Mouse (Mus musculus) megakaryocyte progenitor cell, adult 5-6 weeks (primary cell): ENCODE measurements around the gene Fam76a. TPM values are rescaled to one million over a fixed set of nuclear protein-coding genes. Genes with fewer than 3 reads are reported as not detected.

Experiments
- ATAC-seq: replicated peaks from 2 replicates; pipeline ENCODE4 v1.8.0; 2016; ENCODE audit warnings: mild to moderate bottlenecking, moderate TSS enrichment, inconsistent platforms; ENCODE audit not compliant: poor library complexity
- total RNA-seq, 2 experiments: library from RNA; stranded (forward) in 1 of 2; stranded (reverse) in 1 of 2; fragments of 157-497, 149-512 nt in 1 of 2; fragments of 200-1000 nt in 1 of 2; gene quantifications; 2 replicates each; pipeline versions ENCODE4 v1.2.3 to v1.2.4; 2015 to 2017

Fam76a gene
- total RNA-seq, 2 experiments from 2014 or later: 18.0 to 31.5 TPM

GRCm38 (mm10) chr4:132894402-132894801, 28.0 kb downstream of the Fam76a start:
- ATAC-seq: no peak

GRCm38 (mm10) chr4:132884844-132885374, 37.4 kb downstream of the Fam76a start:
- ATAC-seq: peak; percentile 1; the same call in 1 of the 2 replicates

GRCm38 (mm10) chr4:132884064-132884843, 38.1 kb downstream of the Fam76a start, which contains the start of gene Stx12:
TSS of gene Stx12 (minus strand) at chr4:132884509.
- ATAC-seq: peak; percentile 76

- peak; percentile 44 for ATAC-seq
These were observed 38.7 kb downstream of the Fam76a start for GRCm38 (mm10) chr4:132883561-132884063.

- ATAC-seq: no peak
These were observed 47.8 kb downstream of the Fam76a start for GRCm38 (mm10) chr4:132874363-132875097.

- ATAC-seq: 0 out of 2 replicates have a peak, but pooled peaks have one; percentile 26
These were observed 48.6 kb downstream of the Fam76a start for GRCm38 (mm10) chr4:132873481-132874362.

GRCm38 (mm10) chr4:132871116-132871515, 51.2 kb downstream of the Fam76a start:
- no peak for ATAC-seq

GRCm38 (mm10) chr4:132864856-132865255, 57.5 kb downstream of the Fam76a start:
- ATAC-seq: no peak

- no peak for ATAC-seq
These were observed 59.3 kb downstream of the Fam76a start for GRCm38 (mm10) chr4:132863012-132863411.

GRCm38 (mm10) chr4:132860880-132861279, 61.5 kb downstream of the Fam76a start:
- ATAC-seq: no peak

Other genes starting within 250 kb of the Fam76a start
- gene Xkr8, start 190.0 kb downstream of the Fam76a start, total RNA-seq (2015): 2.6 and 3.9 TPM in 2 replicates
- gene Xkr8, start 190.0 kb downstream of the Fam76a start, total RNA-seq (2017): 3.4 and 4.8 TPM in 2 replicates
- 0.07 TPM in 1 of 2 replicates, not detected in the other for gene Smpdl3b, start 165.3 kb downstream of the Fam76a start, total RNA-seq (2015)
- gene Smpdl3b, start 165.3 kb downstream of the Fam76a start, total RNA-seq (2017): 0.33 TPM in 1 of 2 replicates, not detected in the other
- gene Rpa2, start 154.2 kb downstream of the Fam76a start, total RNA-seq (2015): 62.3 and 65.5 TPM in 2 replicates
- 56.2 and 68.4 TPM in 2 replicates for gene Rpa2, start 154.2 kb downstream of the Fam76a start, total RNA-seq (2017)
- gene Themis2, start 126.2 kb downstream of the Fam76a start, total RNA-seq (2015): 27.5 and 35.0 TPM in 2 replicates
- 18.9 and 23.6 TPM in 2 replicates for gene Themis2, start 126.2 kb downstream of the Fam76a start, total RNA-seq (2017)
- 36.1 and 42.9 TPM in 2 replicates for gene Ppp1r8, start 79.4 kb downstream of the Fam76a start, total RNA-seq (2015)
- 62.9 and 71.0 TPM in 2 replicates for gene Ppp1r8, start 79.4 kb downstream of the Fam76a start, total RNA-seq (2017)
- gene Stx12, start 38.0 kb downstream of the Fam76a start, total RNA-seq (2015): 34.4 and 36.5 TPM in 2 replicates
- 31.3 and 33.1 TPM in 2 replicates for gene Stx12, start 38.0 kb downstream of the Fam76a start, total RNA-seq (2017)
- 3.2 and 3.4 TPM in 2 replicates for gene Fgr, start 51.5 kb upstream of the Fam76a start, total RNA-seq (2015)
- gene Fgr, start 51.5 kb upstream of the Fam76a start, total RNA-seq (2017): 2.5 and 3.0 TPM in 2 replicates
- 4.1 and 5.3 TPM in 2 replicates for gene Ahdc1, start 88.7 kb upstream of the Fam76a start, total RNA-seq (2015)
- 0.81 and 3.8 TPM in 2 replicates for gene Ahdc1, start 88.7 kb upstream of the Fam76a start, total RNA-seq (2017)
- gene Wasf2, start 207.9 kb upstream of the Fam76a start, total RNA-seq (2015): 124 and 135 TPM in 2 replicates
- 24.7 and 35.1 TPM in 2 replicates for gene Wasf2, start 207.9 kb upstream of the Fam76a start, total RNA-seq (2017)